Mouse (Mus musculus) left cerebral cortex, postnatal 10 days (tissue): ENCODE measurements around the gene Golph3l. TPM values are rescaled to one million over a fixed set of nuclear protein-coding genes. Genes with fewer than 3 reads are reported as not detected.
"Not testable (repeated sequence)": the region's sequence is repeated elsewhere in the genome, so short reads cannot be mapped to it uniquely, and the experiment has no call there.

Experiments used
- DNase-seq, 2 experiments: peaks; one replicate each; pipeline ENCODE4 v3.0.0; 2021 to 2022; ENCODE audit warnings: low spot score in 2 of 2, mixed read lengths in 1 of 2; ENCODE audit errors: extremely low spot score in 1 of 2
- intact Hi-C: fragments of 180-260 bp; cut with DNase I; formaldehyde crosslinking; loops from one replicate; pipeline ENCODE4 v1.15.1; 2025
- total RNA-seq, 2 experiments: library from RNA; stranded (reverse); gene quantifications; 2 replicates each; pipeline ENCODE4 v1.2.3; 2021

Golph3l gene
- total RNA-seq, 2 experiments from 2014 or later: 16.3 to 19.5 TPM

DNA sequence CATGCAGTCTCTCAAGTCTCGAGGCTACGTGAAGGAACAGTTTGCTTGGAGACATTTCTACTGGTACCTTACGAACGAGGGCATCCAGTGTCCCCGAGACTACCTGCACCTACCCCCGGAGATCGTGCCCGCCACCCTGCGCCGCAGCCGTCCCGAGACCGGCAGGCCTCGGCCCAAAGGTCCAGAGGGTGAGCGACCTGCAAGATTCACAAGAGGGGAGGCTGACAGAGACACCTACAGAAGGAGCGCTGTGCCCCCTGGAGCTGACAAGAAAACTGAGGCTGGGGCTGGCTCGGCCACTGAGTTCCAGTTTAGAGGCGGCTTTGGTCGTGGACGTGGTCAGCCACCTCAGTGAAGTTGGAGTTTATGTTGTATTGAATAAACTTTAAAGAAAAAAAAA, 33.7 kb downstream of the Golph3l start:
- intact Hi-C loops: loop anchor here (10.0 kb wide), 1 partner anchor 108 kb away; no protein-coding TSS in a partner anchor
- DNase-seq: peak in 1 of 2 experiments; percentile 42

DNA sequence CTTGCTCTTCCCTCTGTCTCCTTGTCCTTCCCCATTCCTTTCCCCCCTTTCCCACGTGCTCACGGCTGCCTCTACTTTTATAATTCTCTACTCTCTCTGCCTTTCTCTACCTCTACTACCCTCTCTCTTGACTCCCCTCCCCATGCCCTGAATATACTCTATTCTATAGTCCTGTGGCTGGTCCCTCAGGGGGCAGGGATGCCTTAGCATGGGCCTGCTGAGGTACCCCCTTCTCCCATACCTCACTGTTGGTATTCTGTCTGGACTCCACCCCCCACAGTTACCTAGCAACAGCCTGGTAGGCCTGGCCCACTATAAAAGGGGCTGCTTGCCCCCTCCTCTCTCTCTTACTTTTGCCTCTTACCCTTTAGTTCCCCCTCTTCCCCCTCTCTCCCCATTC, 34.8 kb downstream of the Golph3l start:
- intact Hi-C loops: loop anchor here (10.0 kb wide), 1 partner anchor 109 kb away; no protein-coding TSS in a partner anchor
- no peak for DNase-seq

DNA sequence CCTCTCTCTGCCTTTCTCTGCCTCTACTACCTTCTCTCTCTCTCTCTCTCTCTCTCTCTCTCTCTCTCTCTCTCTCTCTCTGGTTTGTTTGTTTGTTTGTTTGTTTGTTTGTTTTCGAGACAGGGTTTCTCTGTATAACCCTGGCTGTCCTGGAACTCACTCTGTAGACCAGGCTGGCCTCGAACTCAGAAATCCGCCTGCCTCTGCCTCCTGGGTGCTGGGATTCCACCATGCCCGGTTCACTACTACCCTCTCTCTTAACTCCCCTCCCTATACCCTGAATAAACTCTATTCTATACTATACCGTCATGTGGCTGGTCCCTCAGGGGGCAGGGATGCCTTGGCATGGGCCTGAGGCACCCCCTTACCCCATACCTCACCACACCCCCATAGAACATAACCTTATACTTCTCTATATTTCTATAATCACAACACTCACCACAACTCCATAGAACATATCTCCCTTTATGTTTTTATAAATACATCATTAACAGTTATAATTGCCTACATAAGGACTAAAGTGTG, 35.3 kb downstream of the Golph3l start:
- intact Hi-C loops: loop anchor here (10.0 kb wide), 1 partner anchor 109 kb away; no protein-coding TSS in a partner anchor
- not testable (repeated sequence) for DNase-seq

DNA sequence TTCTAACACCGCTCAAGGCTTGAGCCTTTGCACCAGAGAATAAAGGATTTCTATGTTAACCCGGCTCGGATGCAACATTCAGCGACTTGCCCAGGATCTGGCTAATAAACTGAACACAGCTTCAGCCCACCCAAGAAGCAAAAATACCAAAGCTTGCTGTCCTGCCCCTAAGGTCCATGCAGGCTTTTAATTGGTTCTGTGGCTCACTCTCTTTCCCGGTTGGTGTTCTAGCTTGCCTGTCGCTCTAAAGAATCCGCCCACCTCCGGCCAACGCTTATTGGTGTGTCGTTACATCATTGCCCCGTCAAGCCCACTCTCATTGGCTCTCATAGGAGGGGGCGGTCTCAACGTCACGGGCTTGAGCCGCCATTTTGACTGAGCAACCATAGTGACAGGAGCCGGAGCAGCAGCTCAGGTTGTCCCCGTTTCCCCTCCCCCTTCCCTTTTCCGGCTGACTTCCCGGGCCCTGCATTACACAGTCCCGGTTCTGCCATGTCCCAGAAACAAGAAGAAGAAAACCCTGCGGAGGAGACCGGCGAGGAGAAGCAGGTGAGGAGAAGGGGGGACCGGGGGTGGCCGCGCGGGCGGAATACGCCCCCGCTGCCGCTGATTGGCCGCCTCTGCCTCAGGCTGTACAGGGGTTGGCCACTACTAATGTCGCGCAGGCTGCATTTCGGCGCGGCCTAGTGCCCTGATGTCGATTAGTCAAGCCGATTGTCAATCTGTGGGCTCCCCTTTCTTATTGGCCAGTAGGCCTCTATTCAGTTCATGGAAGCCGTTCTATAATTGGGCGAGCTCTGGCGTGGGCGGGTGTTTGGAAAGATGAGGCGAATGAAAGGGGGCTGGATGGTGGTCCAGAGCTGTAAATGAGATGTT, 36.1 kb downstream of the Golph3l start, which contains the start of gene Ensa:
Ensa (plus strand) TSS at position 366 of the 876 bp plus-strand sequence.
- DNase-seq: peak; percentile 99
- intact Hi-C loops: loop anchor here (10.0 kb wide), 1 partner anchor 110 kb away; no protein-coding TSS in a partner anchor

DNA sequence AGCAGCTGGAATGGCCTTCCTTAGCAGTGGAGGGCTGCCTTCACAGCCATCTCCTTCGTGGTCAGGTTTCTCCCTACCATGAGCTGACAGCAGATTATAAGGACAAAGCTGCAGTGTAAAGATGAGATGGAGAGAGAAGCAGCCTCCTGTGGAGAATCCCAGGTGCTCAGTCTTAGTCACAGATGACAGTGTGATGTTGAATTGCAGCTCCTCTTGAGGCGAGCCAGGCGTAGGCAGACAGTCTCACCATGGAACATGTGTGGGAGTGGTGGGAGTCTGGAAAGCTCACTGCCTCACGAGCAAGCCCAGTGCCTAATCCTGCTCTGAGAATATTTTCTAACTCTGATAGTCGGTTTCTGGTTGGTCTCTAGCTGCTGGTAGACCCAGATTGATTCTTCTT, 39.0 kb downstream of the Golph3l start:
- peak in 1 of 2 experiments; percentile 54 for DNase-seq
- intact Hi-C loops: loop anchor here (10.0 kb wide), 1 partner anchor 113 kb away; no protein-coding TSS in a partner anchor

DNA sequence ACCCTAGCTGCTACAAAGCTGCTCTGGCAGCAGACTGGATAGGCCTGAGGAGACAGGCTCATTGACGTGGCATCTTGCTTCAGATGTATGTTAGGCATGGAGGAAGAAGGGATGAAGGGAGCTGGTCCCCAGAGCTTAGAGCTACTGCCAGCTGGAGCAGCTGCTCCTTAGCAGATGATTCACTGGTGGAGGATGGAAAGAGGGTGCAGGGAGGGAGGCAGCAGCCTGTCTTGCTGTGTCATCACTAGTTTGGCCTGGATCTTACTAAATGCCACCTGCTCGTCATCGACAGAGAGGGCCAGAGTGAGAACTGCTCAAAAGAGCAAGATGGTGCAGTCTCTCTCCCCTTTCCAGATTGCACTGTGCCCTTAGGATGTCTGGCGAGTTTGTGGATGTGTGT, 41.0 kb downstream of the Golph3l start:
- intact Hi-C loops: loop anchor here (10.0 kb wide), 1 partner anchor 115 kb away; no protein-coding TSS in a partner anchor
- DNase-seq: peak; percentile 40 to 42

DNA sequence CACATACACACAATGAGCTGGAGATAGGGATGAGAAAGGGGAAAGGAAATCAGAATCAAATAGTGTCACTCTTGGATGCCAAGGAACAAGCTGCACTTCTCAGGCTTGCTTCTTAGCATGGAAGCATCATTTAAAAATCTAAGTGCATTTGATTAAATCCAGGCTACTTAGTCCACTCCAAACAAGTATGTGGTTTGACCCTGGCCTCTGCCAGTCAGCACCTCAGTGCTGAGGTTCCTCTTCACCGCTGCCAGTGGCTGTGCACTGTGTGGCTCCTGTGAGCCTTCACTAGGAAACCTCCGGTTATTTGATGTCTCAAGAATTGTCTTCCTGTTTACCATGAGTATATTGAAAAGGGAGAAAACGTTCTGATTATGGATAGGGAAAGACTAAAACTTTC, 42.1 kb downstream of the Golph3l start:
- DNase-seq: no peak
- intact Hi-C loops: no loop called here

DNA sequence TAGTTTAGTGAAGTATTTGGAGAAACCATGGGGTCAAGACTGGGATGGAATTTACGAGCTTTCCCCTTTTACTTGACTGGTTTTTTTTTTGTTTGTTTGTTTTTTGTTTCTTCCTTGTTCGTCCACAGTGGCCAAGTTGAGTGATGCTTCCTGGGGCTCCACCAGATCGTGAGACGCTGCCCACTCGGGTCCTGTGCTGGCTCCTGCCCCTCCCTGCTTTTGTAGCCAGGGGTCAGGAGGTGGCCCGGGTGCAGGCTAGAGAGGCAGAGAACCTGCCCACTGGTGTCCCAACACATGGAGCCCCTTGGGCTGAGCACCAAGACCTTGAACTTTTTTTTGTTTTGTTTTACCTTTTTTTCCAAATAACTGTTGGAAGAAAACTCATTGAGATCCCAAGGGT, 42.6 kb downstream of the Golph3l start:
- intact Hi-C loops: no loop called here
- DNase-seq: no peak

DNA sequence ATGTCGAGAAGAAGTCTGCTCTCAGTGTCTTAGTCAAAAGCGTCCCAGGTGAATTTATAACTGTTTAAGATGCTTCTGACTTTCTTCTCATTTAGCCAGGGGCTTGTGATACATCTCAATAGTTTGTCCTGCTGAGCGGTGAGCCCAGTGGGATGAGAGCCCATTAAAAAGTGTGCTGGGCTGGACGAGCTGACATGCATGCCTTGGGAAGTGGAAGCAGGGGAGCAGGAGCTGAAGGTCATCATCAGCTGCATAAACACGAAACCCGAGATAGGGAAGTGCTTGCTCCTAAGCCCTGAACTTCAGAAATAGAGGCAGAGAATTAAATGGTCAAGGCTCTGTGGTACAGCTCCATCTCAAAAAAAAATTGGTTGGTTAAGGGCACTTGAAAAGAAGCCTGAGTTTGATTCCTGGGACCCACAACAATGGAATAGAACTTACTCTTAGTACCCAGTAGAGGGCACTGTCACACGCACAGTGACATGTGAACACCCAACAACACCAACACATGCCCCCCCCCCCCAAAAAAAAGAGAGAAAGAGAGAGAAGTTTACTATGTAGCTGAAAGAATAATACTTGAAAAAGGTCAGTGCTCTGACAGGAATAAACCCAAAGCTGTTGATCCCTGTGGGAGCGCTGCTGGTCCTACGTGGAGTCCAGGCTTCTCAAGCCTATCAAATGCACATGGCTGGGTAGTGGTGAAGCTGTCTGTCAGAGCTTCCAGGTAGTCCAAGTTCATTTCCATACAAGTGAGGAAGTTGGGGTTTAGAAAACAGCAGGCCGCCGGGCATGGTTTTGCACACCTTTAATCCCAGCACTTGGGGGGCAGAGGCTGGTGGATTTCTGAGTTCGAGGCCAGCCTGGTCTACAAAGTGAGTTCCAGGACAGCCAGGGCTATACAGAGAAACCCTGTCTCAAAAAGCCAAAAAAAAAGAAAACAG, 44.2 kb downstream of the Golph3l start:
- intact Hi-C loops: no loop called here
- DNase-seq: no peak

DNA sequence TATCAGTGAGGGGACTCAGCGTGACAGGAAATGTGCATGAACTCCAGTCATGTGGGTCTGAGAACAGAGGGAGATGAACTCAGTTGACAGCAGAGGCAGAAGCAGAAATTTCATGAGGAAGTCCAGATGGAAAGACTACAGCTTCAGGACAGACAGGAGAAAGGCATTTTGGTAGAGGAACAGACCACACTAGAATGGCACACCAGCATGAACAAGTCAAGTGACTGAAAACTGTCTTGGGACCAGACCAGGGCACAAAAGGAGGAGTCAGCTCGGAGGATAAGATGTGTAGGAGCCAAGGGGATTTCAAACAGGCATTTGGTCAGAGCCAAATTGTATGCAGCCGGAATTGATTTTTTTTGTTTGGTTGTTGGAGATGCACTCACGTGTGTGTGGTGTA, 46.9 kb downstream of the Golph3l start:
- DNase-seq: no peak
- intact Hi-C loops: no loop called here

DNA sequence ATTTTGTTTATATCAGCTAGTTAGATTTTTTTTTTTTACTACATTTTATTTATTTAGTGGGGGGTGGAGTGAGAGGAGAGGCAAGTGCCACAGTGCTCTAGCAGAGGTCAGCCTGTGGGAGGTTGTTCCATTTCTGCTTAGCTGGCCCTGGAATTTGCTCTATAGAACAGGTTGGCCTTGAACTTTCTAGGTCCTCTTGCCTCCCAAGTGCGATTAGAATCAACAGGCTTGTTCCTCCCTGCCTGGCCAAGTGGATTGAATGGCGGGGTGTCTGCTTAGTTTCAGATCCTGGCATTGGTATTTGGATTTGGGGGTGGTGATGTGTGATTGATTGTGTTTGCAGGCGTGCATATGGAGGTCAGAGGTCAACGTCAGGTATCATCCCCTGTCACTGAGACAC, 47.3 kb downstream of the Golph3l start:
- intact Hi-C loops: no loop called here
- no peak for DNase-seq

DNA sequence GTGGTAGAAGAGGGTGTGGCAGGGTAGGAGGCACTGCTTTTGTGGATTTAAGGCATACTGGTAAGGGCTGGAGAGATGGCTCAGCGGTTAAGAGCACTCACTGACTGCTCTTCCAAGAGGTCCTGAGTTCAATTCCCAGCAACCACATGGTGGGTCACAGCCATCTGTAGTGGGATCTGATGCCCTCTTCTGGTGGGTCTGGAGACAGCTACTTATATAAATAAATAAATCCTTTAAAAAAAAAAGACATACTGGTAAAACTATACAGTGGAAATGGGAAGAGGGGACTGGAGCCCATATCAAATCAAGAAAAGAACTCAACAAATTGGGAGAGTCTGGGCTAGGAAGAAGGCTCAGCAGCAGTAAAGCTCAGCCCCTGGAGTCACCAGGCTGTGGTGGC, 51.0 kb downstream of the Golph3l start:
- intact Hi-C loops: no loop called here
- DNase-seq: no peak

DNA sequence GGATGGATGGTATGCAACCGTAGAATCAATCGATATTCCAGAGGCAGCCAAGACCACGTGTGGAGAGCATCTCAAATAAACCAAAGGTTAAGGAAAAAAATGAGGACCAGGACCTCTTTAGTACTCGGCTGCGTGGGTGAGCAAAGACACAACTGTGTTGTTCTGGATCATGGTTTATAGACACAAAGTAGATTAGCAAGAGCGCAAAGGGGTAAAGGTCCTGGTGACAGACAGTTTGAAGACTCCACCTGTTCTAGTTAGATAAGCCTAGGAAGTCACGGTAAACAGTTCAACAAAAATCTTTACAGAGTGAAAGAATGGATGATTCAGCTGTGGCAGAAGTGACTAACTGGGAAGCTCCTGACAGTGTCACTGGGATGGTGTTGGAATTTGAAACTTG, 54.4 kb downstream of the Golph3l start:
- no peak for DNase-seq
- intact Hi-C loops: no loop called here

DNA sequence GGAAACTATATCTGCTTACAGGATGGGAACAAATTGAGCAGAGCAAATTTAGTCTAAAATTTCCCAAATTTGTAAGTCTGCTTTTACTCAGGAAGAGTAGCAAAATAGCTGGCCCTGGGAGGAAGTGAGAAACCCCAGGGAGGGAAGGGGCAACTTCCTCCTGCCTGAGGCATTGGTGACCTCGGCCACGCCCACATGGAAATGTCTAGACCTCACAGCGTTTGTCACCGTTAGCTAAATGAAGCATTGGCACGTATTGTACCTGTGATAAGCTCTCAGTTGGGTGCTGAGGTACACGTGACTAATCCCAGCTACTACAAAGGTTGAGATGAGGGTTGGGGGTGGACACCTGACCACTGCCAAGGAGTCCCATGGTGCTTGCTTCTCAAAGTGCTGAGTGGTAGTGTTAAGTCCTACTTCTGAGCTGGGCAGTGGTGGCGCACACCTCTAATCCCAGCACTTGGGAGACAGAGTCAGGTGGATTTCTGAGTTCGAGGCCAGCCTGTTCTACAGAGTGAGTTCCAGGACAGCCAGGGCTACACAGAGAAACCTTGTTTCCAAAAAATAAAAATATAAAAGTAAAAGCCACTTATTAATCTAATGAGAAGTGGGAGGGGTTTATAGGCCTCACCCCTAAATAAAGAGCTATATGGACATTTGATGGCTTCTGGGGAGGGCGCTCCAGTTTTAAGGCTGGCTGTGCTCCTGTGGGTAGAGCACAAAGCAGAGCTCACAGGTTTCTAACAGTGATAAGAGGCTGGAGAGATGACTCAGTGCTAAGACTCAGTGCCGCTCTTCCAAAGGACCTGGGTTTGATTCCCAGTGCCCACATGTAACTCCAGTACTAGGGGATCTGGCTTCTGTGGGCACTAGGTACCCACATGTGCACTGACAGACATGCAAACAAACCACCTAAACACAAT, 56.8 kb downstream of the Golph3l start:
- DNase-seq: peak in 1 of 2 experiments; percentile 71
- intact Hi-C loops: no loop called here

DNA sequence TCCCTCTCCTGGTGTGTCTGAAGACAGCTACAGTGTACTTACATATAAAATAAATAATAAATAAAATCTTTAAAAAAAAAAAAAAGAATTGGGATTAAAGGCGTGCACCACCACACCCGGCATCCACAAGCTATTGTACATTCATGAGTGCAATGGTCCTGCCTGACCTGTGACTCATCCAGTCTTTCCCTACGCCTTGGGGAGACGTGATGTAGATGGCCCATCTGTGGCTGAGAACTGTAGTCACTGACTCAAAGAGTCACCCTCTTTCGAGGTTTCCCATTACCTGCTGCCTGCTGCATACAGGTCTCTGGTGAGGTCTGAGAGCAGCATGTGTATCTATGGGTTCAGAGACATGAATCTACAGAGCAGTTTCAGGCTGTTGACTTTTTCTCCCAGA, 59.3 kb downstream of the Golph3l start:
- intact Hi-C loops: no loop called here

DNA sequence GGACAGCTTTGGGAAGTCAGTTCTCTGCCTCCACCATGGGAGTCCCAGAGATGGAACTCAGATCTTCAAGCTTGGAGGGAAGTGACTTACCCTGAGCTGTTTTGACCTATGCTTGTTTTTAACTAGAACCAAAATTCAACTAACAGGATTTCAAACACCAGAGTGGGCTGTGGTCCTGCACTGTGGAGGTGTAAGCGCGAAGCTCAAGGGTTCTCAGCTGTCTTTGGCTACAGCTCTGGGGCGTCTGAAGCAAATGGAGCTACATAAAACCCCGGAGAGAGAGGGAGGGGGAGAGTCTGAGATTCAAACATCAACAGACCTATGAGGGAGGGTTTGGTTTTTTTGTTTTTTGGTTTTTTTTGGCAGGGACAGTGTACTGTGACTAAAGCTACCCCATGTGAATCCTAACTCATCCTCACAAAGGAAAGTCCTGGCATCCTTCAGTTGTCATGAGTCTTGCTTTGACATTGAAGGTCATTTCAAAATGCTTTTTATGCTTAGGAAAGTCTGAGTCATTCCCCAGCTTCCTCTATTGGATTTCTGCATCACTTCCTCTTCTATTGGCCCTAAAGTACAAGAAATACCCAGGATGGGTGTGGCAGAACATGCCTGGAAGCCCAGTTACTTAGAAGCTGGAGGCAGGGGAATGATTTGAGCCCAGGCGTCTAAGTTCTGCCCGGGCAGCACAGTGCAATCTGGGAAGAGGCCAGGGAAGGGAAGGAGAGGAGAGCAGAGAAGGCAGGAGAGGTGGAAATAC, 61.7 kb downstream of the Golph3l start:
- no peak for DNase-seq
- intact Hi-C loops: no loop called here

More for the DNA sequence above, 59.3 kb downstream of the Golph3l start:
- DNase-seq: no peak

DNA sequence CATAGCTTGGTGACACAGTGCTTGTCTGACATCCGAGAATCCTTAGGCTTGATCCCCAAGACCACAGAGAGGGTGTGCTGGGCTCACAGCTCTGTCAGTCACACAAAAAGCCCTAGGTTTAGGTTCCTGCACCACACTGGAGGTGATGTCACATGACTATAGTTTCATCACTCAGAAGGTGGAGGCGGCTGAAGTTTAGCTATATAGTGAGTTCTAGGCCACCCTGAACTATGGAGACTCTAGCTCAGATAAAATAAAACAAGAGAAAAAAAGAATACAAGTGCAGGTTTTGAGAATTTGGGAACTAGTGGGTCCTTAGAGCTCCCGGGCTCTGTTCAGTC, 62.3 kb downstream of the Golph3l start:
- no peak for DNase-seq
- intact Hi-C loops: no loop called here
